12 mouse cellular contexts compared by ENCODE assay signal in the genomic region with DNA sequence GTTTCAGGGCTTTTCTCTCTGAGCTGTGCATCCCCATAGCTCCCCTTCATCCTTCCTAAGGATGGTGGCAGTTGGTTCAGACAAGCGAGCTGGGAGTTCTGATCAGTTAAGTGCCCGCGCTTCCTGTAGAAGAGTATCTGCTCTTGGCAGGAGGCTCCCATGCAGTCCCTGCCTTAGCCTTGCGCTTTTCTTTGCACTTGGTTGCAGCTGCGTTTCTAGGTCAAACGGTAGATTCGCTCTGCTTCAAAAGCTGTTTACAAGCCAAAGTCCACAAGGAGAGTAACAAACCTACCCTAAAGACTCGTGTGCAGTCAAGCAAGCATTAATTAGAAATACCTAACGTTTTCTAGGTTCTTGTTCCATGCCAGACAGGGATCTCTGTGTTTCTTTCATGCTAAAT.
DNase-seq lines count a peak whose midpoint lies in the region; ATAC-seq and TF ChIP-seq lines count a peak whose summit lies in the region.
"Had no signal": no experiment of that assay in that cellular context is flagged by ENCODE, and none has a peak within 500 bp of the region (broad histone marks: within the 10 kb centered on the region; RNA-seq: fewer than 3 reads in every experiment).

No protein-coding gene starts in this region.

- no peak overlapping the region; a peak in 1 of 4 replicates for H3K4me3 ChIP-seq in heart, embryonic 14.5 days (ENCODE audit: control insufficient read depth in 1 of 2, insufficient read depth in 1 of 2, low read depth in 1 of 2, low read length in 2 of 2)
- no peak overlapping the region for H3K4me3 ChIP-seq in heart, embryonic 10.5 days
- no peak overlapping the region for H3K4me3 ChIP-seq in thymus, adult 2 months (ENCODE audit: control insufficient read depth, insufficient read depth, low read length)
- H3K4me3 ChIP-seq: forebrain, embryonic 10.5 days; left cerebral cortex, adult 2 months had no signal

- H3K27ac ChIP-seq in heart, embryonic 14.5 days (replicated peaks in 1 of 2; ENCODE audit: control insufficient read depth in 1 of 2, insufficient read depth in 1 of 2, low read depth in 2 of 2, low read length in 2 of 2): no peak overlapping the region
- no peak overlapping the region for H3K27ac ChIP-seq in heart, embryonic 10.5 days
- no peak overlapping the region for H3K27ac ChIP-seq in thymus, adult 2 months (ENCODE audit: control insufficient read depth, insufficient read depth, low read length)
- H3K27ac ChIP-seq: forebrain, embryonic 10.5 days; left cerebral cortex, adult 2 months had no signal

- peak overlapping the region; percentile 57 for H3K4me2 ChIP-seq in heart, embryonic 14.5 days (ENCODE audit: low read length)

- no peaks in the 10 kb centered on the region for H3K36me3 ChIP-seq in heart, embryonic 14.5 days (ENCODE audit: control insufficient read depth, insufficient read depth, low read length)
- no peaks in the 10 kb centered on the region for H3K36me3 ChIP-seq in heart, embryonic 10.5 days
- no peaks in the 10 kb centered on the region for H3K36me3 ChIP-seq in thymus, adult 2 months (ENCODE audit: control insufficient read depth, insufficient read depth, low read length)
- H3K36me3 ChIP-seq: forebrain, embryonic 10.5 days had no signal

- no peak for TF ChIP-seq CTCF in thymus, adult 2 months (IDR thresholded peaks at IDR 0.05; ENCODE audit: borderline replicate concordance, control insufficient read depth, extremely low read depth, insufficient read depth, low read length, poor library complexity)

- no peaks in the 10 kb centered on the region for H3K9me3 ChIP-seq in heart, embryonic 14.5 days (ENCODE audit: control insufficient read depth, low read length)
- H3K9me3 ChIP-seq in heart, embryonic 10.5 days: no peaks in the 10 kb centered on the region

- H3K27me3 ChIP-seq in heart, embryonic 14.5 days (ENCODE audit: control insufficient read depth, insufficient read depth, low read length): no peaks in the 10 kb centered on the region
- no peaks in the 10 kb centered on the region for H3K27me3 ChIP-seq in heart, embryonic 10.5 days (ENCODE audit: insufficient read depth, poor library complexity, severe bottlenecking)
- no peaks in the 10 kb centered on the region for H3K27me3 ChIP-seq in thymus, adult 2 months (ENCODE audit: control insufficient read depth, insufficient read depth, low read length)

- no peak for ATAC-seq in heart, embryonic 14.5 days (ENCODE audit: insufficient number of reproducible peaks, insufficient read depth, low FRiP score, low read depth)
- ATAC-seq: inflammation-experienced regulatory T-cells, adult 6 months had no signal

- 54% methylated on average over 9 of the region's 9 CpGs for WGBS in heart, embryonic 14.5 days
- WGBS in heart, embryonic 10.5 days: 62% methylated on average over 9 of the region's 9 CpGs
- 84% methylated on average over 9 of the region's 9 CpGs for WGBS in thymus, adult 2 months

- peaks cover 4% of the 10 kb centered on the region in 2 experiments for H3K4me1 ChIP-seq in heart, embryonic 14.5 days (ENCODE audit: control insufficient read depth in 2 of 2, insufficient read depth in 2 of 2, low read length in 2 of 2)
- peaks cover 7% of the 10 kb centered on the region; the same call in 1 of the 2 replicates for H3K4me1 ChIP-seq in heart, embryonic 10.5 days
- no peaks in the 10 kb centered on the region for H3K4me1 ChIP-seq in thymus, adult 2 months (replicated peaks; ENCODE audit: control insufficient read depth, insufficient read depth, low read length)

- TF ChIP-seq POLR2A in thymus, adult 2 months (IDR thresholded peaks at IDR 0.05; ENCODE audit: control insufficient read depth, extremely low read depth, insufficient read depth, low read length, poor library complexity): no peak

- DNase-seq in heart, embryonic 10.5 days (ENCODE audit: low spot score): no peak
- DNase-seq in ovary, postnatal 36 days (ENCODE audit: low spot score): peak; percentile 6
- no peak for DNase-seq in ovary, postnatal 10 days (ENCODE audit: low spot score)
- DNase-seq in kidney, postnatal 14 days: peak; percentile 63
- peak; percentile 5 for DNase-seq in testis, postnatal 14 days (ENCODE audit: low spot score)
- DNase-seq in thymus, adult 2 months: no peak
- DNase-seq in adrenal gland, adult 8-10 months: no peak
- DNase-seq: gastrocnemius, postnatal 10 days had no signal

- H3K9ac ChIP-seq in heart, embryonic 14.5 days (ENCODE audit: low read length): no peak overlapping the region

Comparison
In these comparisons a context has a peak if more than half of its experiments do, and no peak if none do; other contexts are left out.
1. DNase-seq: peak in ovary, postnatal 36 days (single experiment), kidney, postnatal 14 days (single experiment) and testis, postnatal 14 days (single experiment); none in heart, embryonic 10.5 days (single experiment), ovary, postnatal 10 days (single experiment), thymus, adult 2 months (single experiment) and adrenal gland, adult 8-10 months (single experiment).